Mouse (Mus musculus) embryonic fibroblast, embryonic 13.5 days (primary cell): ENCODE measurements around the gene Lpcat2.

Experiments
- CTCF ChIP-seq: IDR thresholded peaks from 2 replicates; pipeline ENCODE4 v1.5.1; 2011; ENCODE audit warnings: mild to moderate bottlenecking, control low read depth, low read length, moderate library complexity, borderline replicate concordance; ENCODE audit not compliant: insufficient read depth
- POLR2A ChIP-seq: IDR thresholded peaks from 2 replicates; pipeline ENCODE4 v1.6.1; 2011; ENCODE audit warnings: low read depth, mild to moderate bottlenecking, control low read depth, low read length, moderate library complexity

DNA sequence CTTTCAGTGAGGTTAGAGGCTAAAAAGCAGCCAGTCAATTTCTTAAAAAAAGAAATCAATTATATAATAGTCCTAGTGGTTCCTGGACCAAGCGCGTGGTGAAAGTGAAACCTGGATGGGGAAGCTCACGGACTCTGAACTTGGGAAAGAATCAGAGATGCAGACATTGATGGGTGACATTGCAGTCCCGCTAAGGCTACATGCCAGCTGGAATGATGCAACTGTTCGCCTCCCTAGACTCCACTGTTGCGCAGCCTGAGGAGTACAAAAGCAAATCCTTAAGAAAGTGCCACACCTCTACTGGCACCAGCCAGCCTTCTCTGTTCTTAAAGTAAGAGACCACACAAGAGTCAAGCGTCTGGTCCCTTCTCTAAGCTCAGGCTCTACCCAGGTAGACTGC is 15.3 kb upstream of the Lpcat2 start:
- TF ChIP-seq POLR2A (no peak), CTCF (no peak)
